Comparison of ENCODE assay signal across 8 mouse cellular contexts in the genomic region with DNA sequence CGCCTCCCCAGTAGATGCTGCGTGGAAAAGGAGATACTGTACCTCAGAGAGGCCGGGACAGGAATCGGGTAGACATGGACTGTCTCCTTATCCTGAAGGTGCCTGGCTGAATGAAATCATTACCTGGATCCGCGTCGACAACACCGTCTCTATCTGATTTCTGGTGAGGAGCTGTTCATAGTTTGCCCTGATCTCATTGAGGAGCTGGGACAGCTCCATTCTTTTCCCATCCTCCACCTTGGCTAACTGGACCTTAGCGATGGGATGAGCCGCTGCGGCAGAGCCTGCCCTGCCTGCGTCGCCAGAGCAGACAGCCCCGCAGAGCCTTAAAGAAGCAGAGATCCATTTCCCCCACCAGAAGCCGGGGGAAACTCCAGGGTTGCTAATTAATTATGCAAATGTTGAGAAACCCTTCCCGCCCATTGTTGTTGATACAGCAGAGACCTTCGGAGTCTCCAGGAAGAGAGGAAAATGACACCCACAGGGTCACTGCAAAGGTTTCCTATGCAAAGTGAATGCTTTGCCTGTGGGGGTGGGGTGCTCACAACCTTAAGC. TPM values are rescaled to one million over a fixed set of nuclear protein-coding genes. Genes with fewer than 3 reads are reported as not detected.
A peak's percentile ranks its signal among the peaks of the same experiment; 100 is the strongest.
DNase-seq lines count a peak whose midpoint lies in the region; ATAC-seq and TF ChIP-seq lines count a peak whose summit lies in the region.

A gene (minus strand): TSS at position 266 of the 555 bp plus-strand sequence.

- no peak for TF ChIP-seq CTCF in lung, adult 2 months (IDR thresholded peaks at IDR 0.05; ENCODE audit: insufficient read depth, low read length)
- TF ChIP-seq CTCF in small intestine, adult 2 months (IDR thresholded peaks at IDR 0.05; ENCODE audit: extremely low read depth, insufficient read length, insufficient replicate concordance, low read depth, low read length) = no peak

- H3K36me3 ChIP-seq in lung, embryonic 16.5 days (ENCODE audit: control insufficient read depth, insufficient read depth, low read length) = no peaks in the 10 kb centered on the region
- H3K36me3 ChIP-seq in embryonic facial prominence, embryonic 11.5 days (replicated peaks; ENCODE audit: control insufficient read depth, insufficient read depth, low read depth, low read length) = no peaks in the 10 kb centered on the region
- no peaks in the 10 kb centered on the region for H3K36me3 ChIP-seq in heart, embryonic 16.5 days (ENCODE audit: control insufficient read depth, insufficient read depth)
- no peaks in the 10 kb centered on the region for H3K36me3 ChIP-seq in liver, embryonic 15.5 days (replicated peaks)
- H3K36me3 ChIP-seq in small intestine, adult 2 months (ENCODE audit: control insufficient read depth, insufficient read depth, low read length) = no peaks in the 10 kb centered on the region

- H3K9ac ChIP-seq in lung, embryonic 16.5 days (ENCODE audit: low read length) = peak within 1 kb of the TSS; percentile 14; the same call in 1 of the 2 replicates
- H3K9ac ChIP-seq in embryonic facial prominence, embryonic 11.5 days (replicated peaks; ENCODE audit: low read length) = peak within 1 kb of the TSS; percentile 26
- H3K9ac ChIP-seq in heart, embryonic 16.5 days (ENCODE audit: low read length) = peak within 1 kb of the TSS; percentile 65
- H3K9ac ChIP-seq in liver, embryonic 15.5 days = no peak within 1 kb of the TSS

- H3K4me3 ChIP-seq in lung, embryonic 16.5 days (ENCODE audit: low read length) = peak within 1 kb of the TSS; percentile 26
- H3K4me3 ChIP-seq in lung, adult 2 months (replicated peaks; ENCODE audit: extremely low read depth, low read depth, low read length) = no peak within 1 kb of the TSS
- H3K4me3 ChIP-seq in embryonic facial prominence, embryonic 11.5 days (ENCODE audit: low read depth, low read length) = peak within 1 kb of the TSS; percentile 10; the same call in 1 of the 2 replicates
- H3K4me3 ChIP-seq in heart, embryonic 16.5 days (ENCODE audit: low read length) = peak within 1 kb of the TSS; percentile 58
- H3K4me3 ChIP-seq in liver, embryonic 15.5 days (replicated peaks) = peak within 1 kb of the TSS; percentile 10
- H3K4me3 ChIP-seq in small intestine, adult 2 months (ENCODE audit: low read depth, low read length) = peak within 1 kb of the TSS; percentile 53

- H3K27ac ChIP-seq in lung, embryonic 16.5 days (ENCODE audit: low read length) = no peak within 1 kb of the TSS
- H3K27ac ChIP-seq in embryonic facial prominence, embryonic 11.5 days (replicated peaks; ENCODE audit: low read depth, low read length) = no peak within 1 kb of the TSS
- H3K27ac ChIP-seq in heart, embryonic 16.5 days (ENCODE audit: low read length) = peak within 1 kb of the TSS; percentile 43; the same call in 1 of the 2 replicates
- no peak within 1 kb of the TSS for H3K27ac ChIP-seq in liver, embryonic 15.5 days (replicated peaks)
- H3K27ac ChIP-seq in small intestine, adult 2 months (ENCODE audit: insufficient read depth, low read depth, low read length) = peak within 1 kb of the TSS; percentile 3; the same call in 1 of the 2 replicates

- no peaks in the 10 kb centered on the region for H3K9me3 ChIP-seq in lung, embryonic 16.5 days (ENCODE audit: control insufficient read depth, low read length)
- no peaks in the 10 kb centered on the region for H3K9me3 ChIP-seq in embryonic facial prominence, embryonic 11.5 days (replicated peaks; ENCODE audit: control insufficient read depth, low read length)
- no peaks in the 10 kb centered on the region for H3K9me3 ChIP-seq in heart, embryonic 16.5 days (replicated peaks; ENCODE audit: control insufficient read depth, low read length)
- no peaks in the 10 kb centered on the region for H3K9me3 ChIP-seq in liver, embryonic 15.5 days (replicated peaks)

- WGBS in lung, embryonic 16.5 days = 4% methylated on average over 17 of the region's 17 CpGs
- WGBS in lung, adult 2 months = 4% methylated on average over 17 of the region's 17 CpGs
- 7% methylated on average over 17 of the region's 17 CpGs for WGBS in embryonic facial prominence, embryonic 11.5 days
- 3% methylated on average over 17 of the region's 17 CpGs for WGBS in heart, embryonic 16.5 days
- WGBS in liver, embryonic 15.5 days (ENCODE audit: insufficient replicate concordance) = 7% methylated on average over 17 of the region's 17 CpGs
- 5% methylated on average over 17 of the region's 17 CpGs for WGBS in small intestine, adult 2 months

- no peak for ATAC-seq in lung, embryonic 16.5 days (ENCODE audit: low read depth)
- no peak; the same call in 1 of the 2 replicates for ATAC-seq in embryonic facial prominence, embryonic 11.5 days (replicated peaks; ENCODE audit: insufficient number of reproducible peaks, low FRiP score, low TSS enrichment, low read depth)
- no peak; the same call in 1 of the 2 replicates for ATAC-seq in heart, embryonic 16.5 days (replicated peaks; ENCODE audit: extremely low read depth, insufficient read depth, low FRiP score)
- ATAC-seq in liver, embryonic 15.5 days (ENCODE audit: insufficient read depth) = no peak

- H3K4me2 ChIP-seq in lung, embryonic 16.5 days (ENCODE audit: low read depth, low read length) = peak within 1 kb of the TSS; percentile 51
- H3K4me2 ChIP-seq in embryonic facial prominence, embryonic 11.5 days (ENCODE audit: low read depth, low read length) = peak within 1 kb of the TSS; percentile 32
- H3K4me2 ChIP-seq in heart, embryonic 16.5 days (ENCODE audit: low read depth, low read length) = peak within 1 kb of the TSS; percentile 57
- H3K4me2 ChIP-seq in liver, embryonic 15.5 days = peak within 1 kb of the TSS; percentile 52

- H3K27me3 ChIP-seq in lung, embryonic 16.5 days (ENCODE audit: control insufficient read depth, insufficient read depth, low read depth, low read length) = no peaks in the 10 kb centered on the region
- H3K27me3 ChIP-seq in embryonic facial prominence, embryonic 11.5 days (ENCODE audit: control insufficient read depth, insufficient read depth, low read length) = no peaks in the 10 kb centered on the region
- H3K27me3 ChIP-seq in heart, embryonic 16.5 days (ENCODE audit: control insufficient read depth, insufficient read depth, low read length) = no peaks in the 10 kb centered on the region
- H3K27me3 ChIP-seq in liver, embryonic 15.5 days = peaks cover 20% of the 10 kb centered on the region
- H3K27me3 ChIP-seq in small intestine, adult 2 months (ENCODE audit: control insufficient read depth, insufficient read depth, low read length) = no peaks in the 10 kb centered on the region

- no peak for TF ChIP-seq POLR2A in lung, adult 2 months (IDR thresholded peaks at IDR 0.05; ENCODE audit: borderline replicate concordance, extremely low read depth, low read depth, low read length)
- no peak for TF ChIP-seq POLR2A in small intestine, adult 2 months (IDR thresholded peaks at IDR 0.05; ENCODE audit: low read depth, low read length)

- H3K4me1 ChIP-seq in lung, embryonic 16.5 days (replicated peaks; ENCODE audit: control insufficient read depth, insufficient read depth, low read length) = peaks cover 3% of the 10 kb centered on the region; the same call in 1 of the 2 replicates
- no peaks in the 10 kb centered on the region for H3K4me1 ChIP-seq in lung, adult 2 months (ENCODE audit: control insufficient read depth, insufficient read depth, low read length)
- H3K4me1 ChIP-seq in embryonic facial prominence, embryonic 11.5 days (ENCODE audit: control insufficient read depth, insufficient read depth, low read length) = no peaks in the 10 kb centered on the region; the same call in 1 of the 2 replicates
- peaks cover 4% of the 10 kb centered on the region for H3K4me1 ChIP-seq in heart, embryonic 16.5 days (ENCODE audit: control insufficient read depth, insufficient read depth, low read length)
- no peaks in the 10 kb centered on the region; the same call in 1 of the 2 replicates for H3K4me1 ChIP-seq in liver, embryonic 15.5 days (replicated peaks)
- H3K4me1 ChIP-seq in small intestine, adult 2 months (ENCODE audit: control insufficient read depth, insufficient read depth, insufficient read length, low read length) = no peaks in the 10 kb centered on the region

- no peak for DNase-seq in lung, adult 2 months
- DNase-seq in embryonic facial prominence, embryonic 11.5 days (ENCODE audit: low spot score) = peak; percentile 24
- peak; percentile 10 to 33 for DNase-seq in kidney, postnatal 36 days
- DNase-seq in thymus, postnatal 0 days (ENCODE audit: low spot score) = no peak

RNA-seq across cellular contexts. Expression of the gene that starts here (rescaled TPM):
- 0.29 and 0.94 TPM in 2 replicates for polyA plus RNA-seq in lung, embryonic 16.5 days (2015; fragmentation: Nextera tagmentation; extraction: Ambion mirVana)
- polyA plus RNA-seq in lung, adult 2 months (2012; rRNA removed) = 0.11 and 0.12 TPM in 2 replicates
- polyA plus RNA-seq in embryonic facial prominence, embryonic 11.5 days (2014; fragmentation: Nextera tagmentation; extraction: Ambion mirVana) = 0.18 and 0.49 TPM in 2 replicates
- 3.2 and 4.5 TPM in 2 replicates for polyA plus RNA-seq in heart, embryonic 16.5 days (2015; fragmentation: Nextera tagmentation; extraction: Ambion mirVana)
- polyA plus RNA-seq in liver, embryonic 15.5 days (2015; fragmentation: Nextera tagmentation; extraction: Ambion mirVana) = 0.06 and 0.07 TPM in 2 replicates
- polyA plus RNA-seq in small intestine, adult 2 months (2012; rRNA removed) = 0.13 and 0.20 TPM in 2 replicates
- 1.7 and 2.0 TPM in 2 replicates for polyA plus RNA-seq in thymus, postnatal 0 days (2015; fragmentation: Nextera tagmentation; extraction: Ambion mirVana)

Comparison
In these comparisons a context has a peak if more than half of its experiments do, and no peak if none do; other contexts are left out.
1. Peak in DNase-seq, H3K4me3 ChIP-seq, H3K9ac ChIP-seq and H3K4me2 ChIP-seq in embryonic facial prominence, embryonic 11.5 days; RNA of the gene not detected or under 1 TPM.
2. H3K27ac ChIP-seq: peak in heart, embryonic 16.5 days (single experiment) and small intestine, adult 2 months (single experiment); none in lung, embryonic 16.5 days (single experiment), embryonic facial prominence, embryonic 11.5 days (single experiment) and liver, embryonic 15.5 days (single experiment).
3. DNase-seq: peak in kidney, postnatal 36 days (2 of 2); none in lung, adult 2 months (single experiment) and thymus, postnatal 0 days (single experiment).
4. Peak in every context shown above with its lines, with median percentiles within 50 percentile points of each other: H3K4me2 ChIP-seq.